Mouse (Mus musculus) testis, adult 10 weeks (tissue): ENCODE data around the gene Neurl2. TPM values are rescaled to one million over a fixed set of nuclear protein-coding genes. Genes with fewer than 3 reads are reported as not detected.

Source experiments
- polyA plus RNA-seq: library from polyadenylated mRNA; stranded (reverse); fragments of 350-450 nt; fragmentation: Illumina TruSeq; extraction: RNeasy Lipid Tissue Mini Kit (QIAGEN cat#74804); gene quantifications from one replicate; pipeline ENCODE4 v1.2.3, GENCODE M21; 2014; ENCODE audit warnings: low read depth, low replicate concordance

Gene Neurl2
- polyA plus RNA-seq: not detected

GRCm38 (mm10) chr2:164833314-164833959, at the start of gene Neurl2:
Gene Neurl2 (minus strand): TSS chr2:164833456.

GRCm38 (mm10) chr2:164879228-164879567, 45.9 kb upstream of the Neurl2 start, which contains the start of gene Pcif1:
Gene Pcif1 (plus strand): TSS chr2:164879304.

GRCm38 (mm10) chr2:164857101-164857821, 24.0 kb upstream of the Neurl2 start, which contains the start of gene Pltp:
Gene Pltp (minus strand): TSS chr2:164857711.

GRCm38 (mm10) chr2:164832748-164833301, 431 bp downstream of the Neurl2 start, which contains the start of gene Ctsa:
Gene Ctsa (plus strand): TSS chr2:164832873.

GRCm38 (mm10) chr2:164828437-164828836, 4.8 kb downstream of the Neurl2 start, which contains the start of gene Spata25:
Gene Spata25 (minus strand): TSS chr2:164828537.

GRCm38 (mm10) chr2:164822636-164823165, 10.6 kb downstream of the Neurl2 start, which contains the start of gene Zswim1:
Gene Zswim1 (plus strand): TSS chr2:164822686.

GRCm38 (mm10) chr2:164804533-164805331, 28.5 kb downstream of the Neurl2 start, which contains the start of the genes Acot8 and Zswim3:
Gene Acot8 (minus strand): TSS chr2:164804882.
Gene Zswim3 (plus strand): TSS chr2:164805098.

GRCm38 (mm10) chr2:164785481-164786387, 47.5 kb downstream of the Neurl2 start, which contains the start of gene Snx21:
Gene Snx21 (plus strand): TSS chr2:164785823.

Other genes with a start within 250 kb of the Neurl2 start
- 17.8 TPM for gene Wfdc6a, start 248.0 kb downstream of the Neurl2 start, polyA plus RNA-seq
- 83.7 TPM for gene Eppin, start 239.9 kb downstream of the Neurl2 start, polyA plus RNA-seq
- 2.2 TPM for gene Wfdc6b, start 219.9 kb downstream of the Neurl2 start, polyA plus RNA-seq
- 1.6 TPM for gene Wfdc8, start 219.8 kb downstream of the Neurl2 start, polyA plus RNA-seq
- gene Wfdc16, start 194.7 kb downstream of the Neurl2 start, polyA plus RNA-seq: 2.0 TPM
- 15.1 TPM for gene Wfdc10, start 177.4 kb downstream of the Neurl2 start, polyA plus RNA-seq
- gene Wfdc9, start 176.9 kb downstream of the Neurl2 start, polyA plus RNA-seq: not detected
- gene Wfdc11, start 159.4 kb downstream of the Neurl2 start, polyA plus RNA-seq: not detected
- gene Wfdc13, start 148.3 kb downstream of the Neurl2 start, polyA plus RNA-seq: 2.2 TPM
- gene Spint4, start 135.0 kb downstream of the Neurl2 start, polyA plus RNA-seq: not detected
- gene Spint5, start 118.2 kb downstream of the Neurl2 start, polyA plus RNA-seq: 8.1 TPM
- 11.3 TPM for gene Wfdc3, start 87.5 kb downstream of the Neurl2 start, polyA plus RNA-seq
- gene Dnttip1, start 87.5 kb downstream of the Neurl2 start, polyA plus RNA-seq: 5.0 TPM
- gene Ube2c, start 63.6 kb downstream of the Neurl2 start, polyA plus RNA-seq: 11.9 TPM
- gene Tnnc2, start 53.5 kb downstream of the Neurl2 start, polyA plus RNA-seq: not detected
- gene Snx21, start 47.6 kb downstream of the Neurl2 start, polyA plus RNA-seq: 1.4 TPM
- 1.3 TPM for gene Acot8, start 28.6 kb downstream of the Neurl2 start, polyA plus RNA-seq
- gene Zswim3, start 28.4 kb downstream of the Neurl2 start, polyA plus RNA-seq: 14.7 TPM
- 6.0 TPM for gene Zswim1, start 10.8 kb downstream of the Neurl2 start, polyA plus RNA-seq
- 15.7 TPM for gene Spata25, start 4.9 kb downstream of the Neurl2 start, polyA plus RNA-seq
- 5.4 TPM for gene Ctsa, start 583 bp downstream of the Neurl2 start, polyA plus RNA-seq
- gene Pltp, start 24.3 kb upstream of the Neurl2 start, polyA plus RNA-seq: 1.1 TPM
- gene Pcif1, start 45.8 kb upstream of the Neurl2 start, polyA plus RNA-seq: 2.8 TPM
- gene Zfp335, start 78.3 kb upstream of the Neurl2 start, polyA plus RNA-seq: 0.22 TPM
- not detected for gene Mmp9, start 107.3 kb upstream of the Neurl2 start, polyA plus RNA-seq
- gene Slc12a5, start 127.3 kb upstream of the Neurl2 start, polyA plus RNA-seq: 8.0 TPM
- 22.8 TPM for gene Ncoa5, start 201.4 kb upstream of the Neurl2 start, polyA plus RNA-seq
- not detected for gene Cd40, start 222.2 kb upstream of the Neurl2 start, polyA plus RNA-seq